In genomic region chr9:58410057-58410735, GRCm38 (mm10) we compare ENCODE assay signal across 12 mouse cellular contexts. TPM values are rescaled to one million over a fixed set of nuclear protein-coding genes. Genes with fewer than 3 reads are reported as not detected.
DNase-seq lines count a peak whose midpoint lies in the region; ATAC-seq lines count a peak whose summit lies in the region.
"Had no signal": no experiment of that assay in that cellular context is flagged by ENCODE, and none has a peak within 500 bp of the region (broad histone marks: within the 10 kb centered on the region; RNA-seq: fewer than 3 reads in every experiment).

No protein-coding gene starts in this region.

- peak; percentile 33 for DNase-seq in hindbrain, embryonic 14.5 days (ENCODE audit: low spot score)
- peak; percentile 13 for DNase-seq in right cerebral cortex, postnatal 4 days
- no peak for DNase-seq in right cerebral cortex, adult 18-20 months
- DNase-seq in heart, adult 9 months (ENCODE audit: low spot score in 2 of 2), result peak; percentile 60 to 74
- DNase-seq in retina, postnatal 1 day, result peak; percentile 78
- DNase-seq in T-cell, adult 2 months (ENCODE audit: low spot score), result no peak
- DNase-seq: lung, embryonic 14.5 days had no signal

- no peak overlapping the region for H3K27ac ChIP-seq in hindbrain, embryonic 14.5 days
- no peak overlapping the region for H3K27ac ChIP-seq in hindbrain, embryonic 12.5 days
- H3K27ac ChIP-seq: embryonic facial prominence, embryonic 15.5 days had no signal

- no peak overlapping the region for H3K9ac ChIP-seq in hindbrain, embryonic 14.5 days
- no peak overlapping the region for H3K9ac ChIP-seq in hindbrain, embryonic 12.5 days
- H3K9ac ChIP-seq: embryonic facial prominence, embryonic 15.5 days; lung, embryonic 14.5 days had no signal

- H3K4me3 ChIP-seq in hindbrain, embryonic 14.5 days (replicated peaks; ENCODE audit: low read length), result no peak overlapping the region
- H3K4me3 ChIP-seq in hindbrain, embryonic 12.5 days, result no peak overlapping the region
- H3K4me3 ChIP-seq: embryonic facial prominence, embryonic 15.5 days had no signal

- no peaks in the 10 kb centered on the region for H3K36me3 ChIP-seq in hindbrain, embryonic 14.5 days (replicated peaks; ENCODE audit: control insufficient read depth, insufficient read depth)
- no peaks in the 10 kb centered on the region for H3K36me3 ChIP-seq in hindbrain, embryonic 12.5 days
- H3K36me3 ChIP-seq: embryonic facial prominence, embryonic 15.5 days had no signal

- ATAC-seq in hindbrain, embryonic 14.5 days (ENCODE audit: low FRiP score), result 0 out of 2 replicates have a peak, but pooled peaks have one; percentile 40
- no peak for ATAC-seq in hindbrain, embryonic 12.5 days (ENCODE audit: low FRiP score)
- ATAC-seq in megakaryocyte progenitor cell, adult 5-6 weeks (replicated peaks; ENCODE audit: poor library complexity), result no peak

- H3K4me2 ChIP-seq in hindbrain, embryonic 14.5 days (replicated peaks), result no peak overlapping the region
- H3K4me2 ChIP-seq in hindbrain, embryonic 12.5 days (replicated peaks), result no peak overlapping the region
- H3K4me2 ChIP-seq: embryonic facial prominence, embryonic 15.5 days; lung, embryonic 14.5 days had no signal

- 52% methylated on average over 4 of the region's 4 CpGs for whole genome bisulfite sequencing in hindbrain, embryonic 14.5 days
- WGBS in hindbrain, embryonic 12.5 days, result 62% methylated on average over 4 of the region's 4 CpGs

- H3K9me3 ChIP-seq in hindbrain, embryonic 14.5 days (ENCODE audit: control insufficient read depth, low read length), result no peaks in the 10 kb centered on the region
- no peaks in the 10 kb centered on the region for H3K9me3 ChIP-seq in hindbrain, embryonic 12.5 days (replicated peaks)
- H3K9me3 ChIP-seq: embryonic facial prominence, embryonic 15.5 days had no signal

- no peaks in the 10 kb centered on the region for H3K27me3 ChIP-seq in hindbrain, embryonic 14.5 days (ENCODE audit: control insufficient read depth, insufficient read depth, low read length)
- 0 out of 2 replicates have a peak, but pooled peaks cover 4% of the 10 kb centered on the region for H3K27me3 ChIP-seq in hindbrain, embryonic 12.5 days
- H3K27me3 ChIP-seq: embryonic facial prominence, embryonic 15.5 days had no signal

- H3K4me1 ChIP-seq in hindbrain, embryonic 14.5 days (replicated peaks; ENCODE audit: control insufficient read depth, insufficient read depth, low read length), result no peaks in the 10 kb centered on the region
- no peaks in the 10 kb centered on the region; the same call in none of the 2 replicates for H3K4me1 ChIP-seq in hindbrain, embryonic 12.5 days
- H3K4me1 ChIP-seq: embryonic facial prominence, embryonic 15.5 days had no signal

RNA-seq across cellular contexts. Expression of gene Tbc1d21, which starts 39.9 kb away (rescaled TPM):
- not detected in 2 replicates for polyA plus RNA-seq in hindbrain, embryonic 14.5 days (2014; fragmentation: Nextera tagmentation; extraction: Ambion mirVana)
- polyA plus RNA-seq in hindbrain, embryonic 12.5 days (2016; fragmentation: Nextera tagmentation; extraction: Ambion mirVana), result not detected in 2 replicates
- not detected in 2 replicates for total RNA-seq in megakaryocyte progenitor cell, adult 5-6 weeks (2015)
- not detected in 2 replicates for total RNA-seq in megakaryocyte progenitor cell, adult 5-6 weeks (2017)
- total RNA-seq: granulocyte monocyte progenitor cell, adult 5-6 weeks; left cerebral cortex, adult 18-20 months had no signal
- polyA plus RNA-seq: embryonic facial prominence, embryonic 15.5 days; lung, embryonic 14.5 days had no signal

Comparison
In these comparisons a context has a peak if more than half of its experiments do, and no peak if none do; other contexts are left out.
1. DNase-seq: peak in hindbrain, embryonic 14.5 days (single experiment), right cerebral cortex, postnatal 4 days (single experiment), heart, adult 9 months (2 of 2) and retina, postnatal 1 day (single experiment); none in right cerebral cortex, adult 18-20 months (single experiment) and T-cell, adult 2 months (single experiment).